In genomic region chr5:138255353-138256093, GRCm38 (mm10) we compare ENCODE assay signal across 8 mouse cellular contexts. TPM values are rescaled to one million over a fixed set of nuclear protein-coding genes. Genes with fewer than 3 reads are reported as not detected.
DNase-seq lines count a peak whose midpoint lies in the region; ATAC-seq and TF ChIP-seq lines count a peak whose summit lies in the region.

TSS of gene Lamtor4 (plus strand) at chr5:138255482.

- WGBS in forebrain, embryonic 13.5 days, result under 1% methylated on average over 38 of the region's 38 CpGs
- WGBS in large intestine, adult 2 months, result under 1% methylated on average over 38 of the region's 38 CpGs
- under 1% methylated on average over 38 of the region's 38 CpGs for WGBS in liver, postnatal 0 days (ENCODE audit: insufficient replicate concordance)
- WGBS in neural tube, embryonic 14.5 days, result under 1% methylated on average over 38 of the region's 38 CpGs

- peak; percentile 88 for TF ChIP-seq POLR2A in ES-Bruce4 (IDR thresholded peaks at IDR 0.05; ENCODE audit: insufficient read depth, low read length)

- H3K36me3 ChIP-seq in ES-Bruce4 (ENCODE audit: control insufficient read depth, insufficient read depth, low read length, poor library complexity, severe bottlenecking), result peaks cover 8% of the 10 kb centered on the region; the same call in 1 of the 2 replicates
- H3K36me3 ChIP-seq in forebrain, embryonic 13.5 days (ENCODE audit: poor library complexity, severe bottlenecking), result peaks cover 30% of the 10 kb centered on the region
- peaks cover 25% of the 10 kb centered on the region for H3K36me3 ChIP-seq in liver, postnatal 0 days (replicated peaks; ENCODE audit: insufficient read depth, low read length)
- peaks cover 15% of the 10 kb centered on the region for H3K36me3 ChIP-seq in neural tube, embryonic 14.5 days (ENCODE audit: control insufficient read depth, insufficient read depth, low read length)

- 0 out of 2 replicates have a peak within 1 kb of the TSS, but pooled peaks have one; percentile 48 for H3K27ac ChIP-seq in ES-Bruce4 (ENCODE audit: insufficient read depth, low read length)
- peak within 1 kb of the TSS; percentile 79 for H3K27ac ChIP-seq in forebrain, embryonic 13.5 days
- peak within 1 kb of the TSS; percentile 92 for H3K27ac ChIP-seq in liver, postnatal 0 days (ENCODE audit: low read depth)
- H3K27ac ChIP-seq in neural tube, embryonic 14.5 days (ENCODE audit: low read depth, low read length), result peak within 1 kb of the TSS; percentile 67

- peak; percentile 62 for TF ChIP-seq EP300 in ES-Bruce4 (IDR thresholded peaks at IDR 0.05; ENCODE audit: insufficient read depth, low read depth, low read length)
- peak; percentile 52; the same call in 1 of the 2 replicates for TF ChIP-seq EP300 in liver, postnatal 0 days (IDR thresholded peaks at IDR 0.05; ENCODE audit: low read depth)

- H3K27me3 ChIP-seq in ES-Bruce4 (ENCODE audit: control insufficient read depth, insufficient read depth, low read length, poor library complexity, severe bottlenecking), result no peaks in the 10 kb centered on the region
- no peaks in the 10 kb centered on the region for H3K27me3 ChIP-seq in forebrain, embryonic 13.5 days
- H3K27me3 ChIP-seq in liver, postnatal 0 days (ENCODE audit: insufficient read depth, low read length), result no peaks in the 10 kb centered on the region
- no peaks in the 10 kb centered on the region for H3K27me3 ChIP-seq in neural tube, embryonic 14.5 days (ENCODE audit: control insufficient read depth, insufficient read depth, low read length)

- peak; percentile 100 for ATAC-seq in cerebellum, adult (ENCODE audit: insufficient number of reproducible peaks, low FRiP score, low TSS enrichment)
- peak; percentile 100 for ATAC-seq in forebrain, embryonic 13.5 days
- ATAC-seq in liver, postnatal 0 days, result peak; percentile 99
- ATAC-seq in neural tube, embryonic 14.5 days (ENCODE audit: low read depth), result peak; percentile 100

- H3K4me3 ChIP-seq in ES-Bruce4 (ENCODE audit: low read depth, low read length), result peak within 1 kb of the TSS; percentile 96
- peak within 1 kb of the TSS; percentile 68 for H3K4me3 ChIP-seq in forebrain, embryonic 13.5 days
- peak within 1 kb of the TSS; percentile 73 for H3K4me3 ChIP-seq in liver, postnatal 0 days (ENCODE audit: low read depth, low read length)
- peak within 1 kb of the TSS; percentile 42 for H3K4me3 ChIP-seq in neural tube, embryonic 14.5 days (ENCODE audit: low read depth, low read length)

- H3K4me2 ChIP-seq in forebrain, embryonic 13.5 days, result peak within 1 kb of the TSS; percentile 80
- H3K4me2 ChIP-seq in liver, postnatal 0 days (ENCODE audit: low read depth, low read length), result peak within 1 kb of the TSS; percentile 85
- peak within 1 kb of the TSS; percentile 61 for H3K4me2 ChIP-seq in neural tube, embryonic 14.5 days (ENCODE audit: low read depth, low read length)

- H3K9me3 ChIP-seq in ES-Bruce4 (replicated peaks; ENCODE audit: control insufficient read depth, insufficient read depth, low read length, poor library complexity, severe bottlenecking), result no peaks in the 10 kb centered on the region
- no peaks in the 10 kb centered on the region for H3K9me3 ChIP-seq in forebrain, embryonic 13.5 days (replicated peaks)
- no peaks in the 10 kb centered on the region for H3K9me3 ChIP-seq in liver, postnatal 0 days (ENCODE audit: low read length)
- H3K9me3 ChIP-seq in neural tube, embryonic 14.5 days (ENCODE audit: control insufficient read depth, low read length), result no peaks in the 10 kb centered on the region

- intact Hi-C loops in heart, postnatal 10 days (cut with DNase I), result no loop called here

- H3K9ac ChIP-seq in ES-Bruce4 (ENCODE audit: low read depth, poor library complexity, severe bottlenecking), result peak within 1 kb of the TSS; percentile 57
- peak within 1 kb of the TSS; percentile 78 for H3K9ac ChIP-seq in forebrain, embryonic 13.5 days
- peak within 1 kb of the TSS; percentile 73 for H3K9ac ChIP-seq in liver, postnatal 0 days (replicated peaks)
- peak within 1 kb of the TSS; percentile 48 for H3K9ac ChIP-seq in neural tube, embryonic 14.5 days (replicated peaks; ENCODE audit: low read depth, low read length)

- TF ChIP-seq CTCF in ES-Bruce4 (IDR thresholded peaks at IDR 0.05; ENCODE audit: low read depth, low read length), result no peak
- TF ChIP-seq CTCF in liver, postnatal 0 days (IDR thresholded peaks at IDR 0.05; ENCODE audit: low read depth), result peak; percentile 53

- peak; percentile 96 to 97 for DNase-seq in heart, postnatal 10 days
- DNase-seq in large intestine, adult 2 months (ENCODE audit: low read depth, low spot score), result peak; percentile 94
- DNase-seq in liver, postnatal 0 days, result peak; percentile 91
- peak; percentile 91 for DNase-seq in testis, postnatal 10 days (ENCODE audit: low spot score)

- no peaks in the 10 kb centered on the region for H3K4me1 ChIP-seq in ES-Bruce4 (ENCODE audit: control insufficient read depth, insufficient read depth, low read length)
- H3K4me1 ChIP-seq in forebrain, embryonic 13.5 days, result peaks cover 14% of the 10 kb centered on the region
- peaks cover 22% of the 10 kb centered on the region for H3K4me1 ChIP-seq in liver, postnatal 0 days (ENCODE audit: insufficient read depth)
- H3K4me1 ChIP-seq in neural tube, embryonic 14.5 days (ENCODE audit: control insufficient read depth, insufficient read depth, low read length), result peaks cover 7% of the 10 kb centered on the region; the same call in 1 of the 2 replicates

RNA-seq across cellular contexts. Expression of gene Lamtor4, which starts in this region (rescaled TPM):
- polyA plus RNA-seq in ES-Bruce4 (2011; ENCODE audit: insufficient read depth, insufficient read length, low read depth, missing spikeins), result 21.1 and 24.3 TPM in 2 replicates
- 67.4 TPM in 2 replicates for polyA plus RNA-seq in forebrain, embryonic 13.5 days (2015; fragmentation: Nextera tagmentation; extraction: Ambion mirVana)
- total RNA-seq in heart, postnatal 10 days (2021), result 10 to 100 TPM; 75.6 to 77.5 TPM
- 180 and 194 TPM in 2 replicates for polyA plus RNA-seq in large intestine, adult 2 months (2012; rRNA removed)
- 47.5 and 47.8 TPM in 2 replicates for polyA plus RNA-seq in liver, postnatal 0 days (2015; fragmentation: Nextera tagmentation; extraction: Ambion mirVana)
- 71.7 and 90.4 TPM in 2 replicates for polyA plus RNA-seq in neural tube, embryonic 14.5 days (2014; fragmentation: Nextera tagmentation; extraction: Ambion mirVana)

Comparison
In these comparisons a context has a peak if more than half of its experiments do, and no peak if none do; other contexts are left out.
1. Peak in every context shown above with its lines: DNase-seq, ATAC-seq, H3K4me3 ChIP-seq and H3K27ac ChIP-seq.
2. H3K4me3 ChIP-seq: peak in every context shown above with its lines; median percentile 96 in ES-Bruce4; 73 in liver, postnatal 0 days; 68 in forebrain, embryonic 13.5 days; 42 in neural tube, embryonic 14.5 days.